Mouse (Mus musculus) forebrain, embryonic 14.5 days (tissue): Measurements from ENCODE around the gene Pdhx. TPM values are rescaled to one million over a fixed set of nuclear protein-coding genes. Genes with fewer than 3 reads are reported as not detected.

Experiments
- ATAC-seq: fragments of 200-750 bp; cut with Nextera tagmentation; 2 replicates; pipeline ENCODE4 v1.8.0; 2017; ENCODE audit warnings: mild to moderate bottlenecking, moderate library complexity
- DNase-seq: peaks from one replicate; pipeline ENCODE4 v3.0.0-alpha.2; 2015; ENCODE audit warnings: low spot score
- H3K27ac ChIP-seq: fragments of 300-500 bp; sonication (generic); 2 replicates; pipeline ENCODE4 v1.5.1; 2014; ENCODE audit warnings: low read depth, mild to moderate bottlenecking, control low read depth, low read length, moderate library complexity
- H3K27me3 ChIP-seq: fragments of 300-500 bp; sonication (generic); replicated peaks from 2 replicates; pipeline ENCODE4 v1.6.1; 2014; ENCODE audit warnings: low read length, control low read depth, mixed read lengths; ENCODE audit not compliant: control insufficient read depth, insufficient read depth
- H3K36me3 ChIP-seq: fragments of 300-500 bp; sonication (generic); 2 replicates; pipeline ENCODE4 v1.6.1; 2014; ENCODE audit warnings: low read length, control low read depth; ENCODE audit not compliant: control insufficient read depth, insufficient read depth
- H3K4me1 ChIP-seq: fragments of 300-500 bp; sonication (generic); 2 replicates; pipeline ENCODE4 v1.6.1; 2014; ENCODE audit warnings: antibody characterized with exemption, low read length, control low read depth; ENCODE audit not compliant: control insufficient read depth, insufficient read depth
- H3K4me2 ChIP-seq: fragments of 300-500 bp; sonication (generic); 2 replicates; pipeline ENCODE4 v1.6.1; 2014; ENCODE audit warnings: mild to moderate bottlenecking, control low read depth, low read length
- H3K4me3 ChIP-seq: fragments of 300-500 bp; sonication (generic); 2 replicates; pipeline ENCODE4 v1.5.1; 2014; ENCODE audit warnings: low read depth, low read length, control low read depth
- H3K9ac ChIP-seq: fragments of 300-500 bp; sonication (generic); 2 replicates; pipeline ENCODE4 v1.6.1; 2014; ENCODE audit warnings: mild to moderate bottlenecking, low read length, control low read depth, moderate library complexity
- H3K9me3 ChIP-seq: fragments of 300-500 bp; sonication (generic); replicated peaks from 2 replicates; pipeline ENCODE4 v1.6.1; 2016; ENCODE audit warnings: low read length, control low read depth, mixed read lengths; ENCODE audit not compliant: control insufficient read depth
- WGBS: fragments of 180-500 bp; shearing (Covaris S2); extraction: QIAGEN DNeasy Blood & Tissue Kit; methylation state at CpG from one replicate; pipeline ENCODE4 v1.1.7; 2014; 5-methylcytosine and 5-hydroxymethylcytosine counted together
- polyA plus RNA-seq: library from polyadenylated mRNA; unstranded; fragments of >200 nt; fragmentation: Nextera tagmentation; extraction: Ambion mirVana; gene quantifications from 2 replicates; pipeline ENCODE4 v1.2.1, GENCODE M21; 2014

Pdhx gene
- polyA plus RNA-seq, 1 experiment from 2014 or later = 63.8 TPM

DNA sequence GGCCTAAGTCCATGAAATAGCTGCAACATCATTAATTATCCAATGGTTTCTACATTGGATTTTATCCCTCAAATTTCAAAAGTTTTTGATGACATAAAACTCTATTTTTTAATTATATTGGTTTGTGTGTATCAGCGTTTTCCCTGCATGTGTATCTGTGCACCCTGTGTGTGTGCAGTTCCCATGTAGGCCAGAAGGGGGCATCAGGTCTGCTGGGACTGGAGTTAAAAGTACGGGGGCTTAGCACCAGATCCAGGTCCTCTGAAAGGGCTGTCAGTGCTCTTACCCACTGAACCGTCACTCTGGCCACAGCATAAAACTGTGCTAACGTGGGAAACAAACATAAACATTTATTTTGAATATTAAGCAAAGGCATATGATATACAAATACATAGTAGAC, 14.8 kb upstream of the Pdhx start:
- Histone ChIP-seq H3K36me3 (peaks cover 16% of the 10 kb centered on the region), H3K27ac (no peak overlapping the region), H3K4me1 (no peaks in the 10 kb centered on the region), H3K4me2 (no peak overlapping the region), H3K9ac (no peak overlapping the region), H3K9me3 (no peaks in the 10 kb centered on the region), H3K4me3 (no peak overlapping the region), H3K27me3 (no peaks in the 10 kb centered on the region)
- WGBS = 95% methylated on average over 4 of the region's 4 CpGs
- DNase-seq (no peak), ATAC-seq (no peak)

DNA sequence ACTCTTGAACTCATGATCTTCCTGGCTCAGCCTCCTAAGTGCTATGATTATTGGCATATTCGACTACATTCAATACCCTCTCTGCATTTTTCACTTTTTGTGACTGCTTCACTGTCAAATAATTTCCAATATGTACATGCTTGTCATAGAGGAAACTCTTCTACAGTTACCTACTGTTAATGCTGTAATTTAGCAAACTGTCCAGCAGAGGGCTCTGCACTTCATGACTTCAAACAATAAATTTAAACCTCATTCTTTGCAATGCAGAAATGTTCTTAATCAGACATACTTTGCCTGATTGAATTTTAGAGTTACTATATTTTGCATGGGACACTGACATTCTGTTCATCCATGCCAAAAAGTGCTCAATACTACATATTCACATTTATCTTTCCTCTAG, 13.1 kb upstream of the Pdhx start:
- no peak overlapping the region for H3K4me3 ChIP-seq
- no peaks in the 10 kb centered on the region for H3K9me3 ChIP-seq
- H3K4me1 ChIP-seq = no peaks in the 10 kb centered on the region
- WGBS = 7% methylated on average over 1 of the region's 1 CpGs
- H3K9ac ChIP-seq = no peak overlapping the region
- H3K27me3 ChIP-seq = no peaks in the 10 kb centered on the region
- H3K27ac ChIP-seq = no peak overlapping the region
- H3K4me2 ChIP-seq = no peak overlapping the region
- peaks cover 16% of the 10 kb centered on the region for H3K36me3 ChIP-seq
- peak; percentile 82 for DNase-seq
- no peak for ATAC-seq

DNA sequence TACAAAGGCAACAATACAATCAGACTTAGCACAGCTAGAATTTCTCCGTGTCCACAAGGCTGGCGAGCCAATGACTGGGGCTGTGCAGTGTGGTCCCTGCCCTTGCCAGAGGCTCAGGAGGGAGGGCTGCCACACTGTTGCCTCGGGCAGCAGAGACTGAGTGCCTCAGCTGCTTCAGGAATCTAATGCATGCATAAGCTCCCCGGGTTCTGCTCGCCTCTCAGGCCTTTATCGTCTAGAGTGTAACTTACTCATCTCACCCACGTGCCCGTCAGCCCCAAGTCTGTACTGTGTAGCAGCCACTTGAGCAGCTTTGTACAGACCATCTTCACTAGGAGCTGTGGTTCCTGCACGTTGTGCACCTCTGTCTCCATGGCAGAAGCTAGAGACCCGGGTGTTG, 12.3 kb upstream of the Pdhx start:
- Histone ChIP-seq H3K4me2 (no peak overlapping the region), H3K9me3 (no peaks in the 10 kb centered on the region), H3K27ac (no peak overlapping the region), H3K4me3 (no peak overlapping the region), H3K27me3 (no peaks in the 10 kb centered on the region), H3K4me1 (no peaks in the 10 kb centered on the region), H3K36me3 (peaks cover 16% of the 10 kb centered on the region), H3K9ac (no peak overlapping the region)
- 72% methylated on average over 10 of the region's 10 CpGs for WGBS
- no peak for DNase-seq
- no peak for ATAC-seq

DNA sequence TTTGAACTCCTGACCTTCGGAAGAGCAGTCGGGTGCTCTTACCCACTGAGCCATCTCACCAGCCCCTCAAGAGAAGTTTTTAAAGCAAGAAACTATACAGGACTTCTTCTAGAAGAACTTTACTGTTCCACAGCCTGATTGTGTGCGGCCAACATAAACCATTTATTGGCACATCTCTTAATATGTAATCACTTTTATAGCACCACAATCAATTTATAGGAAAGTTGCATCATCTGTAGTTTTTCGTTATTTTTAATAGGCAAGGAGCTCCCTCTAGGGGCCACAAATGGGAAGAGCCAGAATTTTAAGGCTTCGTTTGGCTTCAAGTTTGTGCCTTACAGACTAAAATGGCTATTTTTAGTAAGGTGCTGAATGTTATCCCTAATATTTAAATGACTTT, 11.1 kb upstream of the Pdhx start:
- Histone ChIP-seq H3K4me2 (no peak overlapping the region), H3K4me1 (no peaks in the 10 kb centered on the region), H3K27ac (no peak overlapping the region), H3K9ac (no peak overlapping the region), H3K27me3 (no peaks in the 10 kb centered on the region), H3K4me3 (no peak overlapping the region), H3K36me3 (peaks cover 16% of the 10 kb centered on the region), H3K9me3 (no peaks in the 10 kb centered on the region)
- ATAC-seq (no peak), DNase-seq (peak; percentile 46)
- 61% methylated on average over 5 of the region's 5 CpGs for WGBS

DNA sequence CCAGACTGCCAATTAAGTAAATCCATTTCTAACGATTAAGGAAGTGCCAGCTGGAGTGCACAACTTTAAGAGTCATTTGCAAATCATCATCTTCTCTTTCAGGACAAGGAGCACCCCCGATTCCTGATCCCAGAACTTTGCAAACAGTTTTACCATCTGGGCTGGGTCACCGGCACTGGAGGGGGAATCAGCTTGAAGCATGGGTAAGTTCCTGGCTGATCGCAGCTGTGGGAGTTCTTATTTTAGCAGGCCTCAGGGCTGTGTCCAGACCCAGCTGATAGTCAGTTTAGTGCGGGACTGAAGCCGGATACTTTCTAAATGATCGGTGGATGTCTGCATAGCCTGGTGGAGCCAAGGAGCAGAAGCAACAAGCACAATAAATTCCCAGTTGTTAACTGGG, 9.5 kb upstream of the Pdhx start:
- H3K9ac ChIP-seq = no peak overlapping the region
- H3K4me3 ChIP-seq = no peak overlapping the region
- ATAC-seq (no peak), DNase-seq (no peak)
- WGBS = 75% methylated on average over 7 of the region's 7 CpGs
- H3K36me3 ChIP-seq = peaks cover 9% of the 10 kb centered on the region; the same call in 1 of the 2 replicates
- H3K27me3 ChIP-seq = no peaks in the 10 kb centered on the region
- H3K4me1 ChIP-seq = no peaks in the 10 kb centered on the region
- no peaks in the 10 kb centered on the region for H3K9me3 ChIP-seq
- no peak overlapping the region for H3K4me2 ChIP-seq
- no peak overlapping the region for H3K27ac ChIP-seq

- H3K4me3 ChIP-seq = no peak overlapping the region
- ATAC-seq (no peak), DNase-seq (no peak)
- H3K9me3 ChIP-seq = no peaks in the 10 kb centered on the region
- 86% methylated on average over 5 of the region's 5 CpGs for WGBS
- no peak overlapping the region for H3K9ac ChIP-seq
- H3K27ac ChIP-seq = no peak overlapping the region
- no peak overlapping the region for H3K4me2 ChIP-seq
- H3K36me3 ChIP-seq = 0 out of 2 replicates have a peak, but pooled peaks cover 3% of the 10 kb centered on the region
- H3K27me3 ChIP-seq = no peaks in the 10 kb centered on the region
- no peaks in the 10 kb centered on the region for H3K4me1 ChIP-seq
Measured at GRCm38 (mm10) chr2:103081706-103082105, 8.4 kb upstream of the Pdhx start.

DNA sequence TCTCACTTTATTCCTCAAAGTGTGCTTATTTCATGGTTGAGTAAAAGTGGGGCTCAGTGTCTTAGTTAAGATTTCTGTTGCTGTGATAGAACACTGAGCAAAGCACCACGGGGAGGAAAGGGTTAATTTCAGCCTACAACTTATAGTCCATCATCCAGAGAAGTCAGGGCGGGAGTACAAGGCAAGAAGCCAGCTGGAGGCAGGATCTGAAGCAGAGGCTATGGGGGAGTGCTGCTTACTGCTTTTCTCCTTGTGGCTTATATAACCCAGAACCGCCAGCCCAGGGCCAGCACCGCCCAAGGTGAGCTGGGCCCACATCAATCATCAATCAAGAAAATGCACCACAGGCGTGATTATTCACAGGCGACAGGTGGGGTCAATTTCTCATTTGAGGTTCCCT, 7.8 kb upstream of the Pdhx start:
- no peaks in the 10 kb centered on the region for H3K27me3 ChIP-seq
- no peak overlapping the region for H3K27ac ChIP-seq
- ATAC-seq = no peak
- no peaks in the 10 kb centered on the region for H3K9me3 ChIP-seq
- no peak for DNase-seq
- H3K36me3 ChIP-seq = 0 out of 2 replicates have a peak, but pooled peaks cover 3% of the 10 kb centered on the region
- 77% methylated on average over 6 of the region's 6 CpGs for WGBS
- H3K4me3 ChIP-seq = no peak overlapping the region
- no peak overlapping the region for H3K4me2 ChIP-seq
- no peak overlapping the region for H3K9ac ChIP-seq
- H3K4me1 ChIP-seq = no peaks in the 10 kb centered on the region

DNA sequence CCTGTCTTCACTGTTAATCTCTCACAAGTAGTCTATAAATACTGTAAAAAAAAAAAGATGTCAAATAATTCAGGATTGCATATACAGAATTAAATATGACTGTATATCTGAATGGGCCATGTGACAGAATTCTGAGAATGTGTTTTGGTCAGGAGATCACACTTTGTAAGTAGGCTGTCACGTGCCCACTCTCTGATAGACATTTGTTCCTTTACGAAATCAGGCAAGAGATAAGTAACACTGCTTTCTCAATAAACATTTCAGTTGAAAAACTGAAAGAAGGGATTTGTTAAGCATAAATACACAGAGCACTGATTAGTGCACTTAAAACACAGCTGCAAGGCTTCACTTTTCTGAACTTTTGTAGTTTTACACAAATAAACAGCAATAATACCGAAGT, 2.7 kb downstream of the Pdhx start:
- no peak overlapping the region for H3K4me2 ChIP-seq
- WGBS = 62% methylated on average over 3 of the region's 3 CpGs
- no peaks in the 10 kb centered on the region for H3K36me3 ChIP-seq
- peaks cover 19% of the 10 kb centered on the region for H3K4me1 ChIP-seq
- ATAC-seq (no peak), DNase-seq (no peak)
- H3K9ac ChIP-seq = no peak overlapping the region
- H3K4me3 ChIP-seq = no peak overlapping the region
- H3K27me3 ChIP-seq = no peaks in the 10 kb centered on the region
- H3K27ac ChIP-seq = no peak overlapping the region
- no peaks in the 10 kb centered on the region for H3K9me3 ChIP-seq

DNA sequence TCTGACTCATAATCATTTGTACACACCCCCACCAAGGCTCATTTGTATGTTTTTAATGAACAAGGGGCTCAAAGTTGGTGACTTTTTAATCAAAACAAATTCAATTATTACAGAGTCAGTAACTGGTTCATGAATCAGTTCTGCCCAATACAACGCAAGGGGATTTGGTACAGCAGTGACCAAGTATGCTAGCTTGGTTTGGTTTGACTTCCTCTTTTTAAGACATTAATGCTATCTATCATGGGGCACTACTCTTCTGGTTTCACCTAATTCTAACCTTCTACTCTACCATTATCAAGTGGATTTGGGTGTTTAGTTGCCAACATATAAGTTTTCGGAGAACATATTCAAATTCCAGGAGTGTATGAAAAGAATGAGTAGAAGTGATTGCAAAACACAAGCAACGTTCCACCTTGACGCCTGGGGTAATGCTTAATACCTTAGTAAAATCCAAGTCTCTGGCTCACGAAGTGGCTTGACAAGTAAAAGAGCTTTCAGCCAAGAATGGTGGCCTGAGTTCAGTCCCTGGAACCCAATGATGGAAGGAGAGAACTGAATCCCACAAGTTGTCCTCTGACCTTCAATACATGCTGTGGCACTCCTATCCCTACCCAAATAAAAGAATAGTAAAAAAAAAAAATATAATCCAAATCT, 3.4 kb downstream of the Pdhx start:
- Histone ChIP-seq H3K9ac (no peak overlapping the region), H3K4me3 (no peak overlapping the region), H3K9me3 (no peaks in the 10 kb centered on the region), H3K4me1 (peaks cover 19% of the 10 kb centered on the region), H3K27me3 (no peaks in the 10 kb centered on the region), H3K36me3 (no peaks in the 10 kb centered on the region), H3K27ac (no peak overlapping the region), H3K4me2 (no peak overlapping the region)
- WGBS = 94% methylated on average over 5 of the region's 5 CpGs
- no peak for ATAC-seq
- DNase-seq = no peak
